Comparison of ENCODE assay signal across 9 mouse cellular contexts in the genomic region with DNA sequence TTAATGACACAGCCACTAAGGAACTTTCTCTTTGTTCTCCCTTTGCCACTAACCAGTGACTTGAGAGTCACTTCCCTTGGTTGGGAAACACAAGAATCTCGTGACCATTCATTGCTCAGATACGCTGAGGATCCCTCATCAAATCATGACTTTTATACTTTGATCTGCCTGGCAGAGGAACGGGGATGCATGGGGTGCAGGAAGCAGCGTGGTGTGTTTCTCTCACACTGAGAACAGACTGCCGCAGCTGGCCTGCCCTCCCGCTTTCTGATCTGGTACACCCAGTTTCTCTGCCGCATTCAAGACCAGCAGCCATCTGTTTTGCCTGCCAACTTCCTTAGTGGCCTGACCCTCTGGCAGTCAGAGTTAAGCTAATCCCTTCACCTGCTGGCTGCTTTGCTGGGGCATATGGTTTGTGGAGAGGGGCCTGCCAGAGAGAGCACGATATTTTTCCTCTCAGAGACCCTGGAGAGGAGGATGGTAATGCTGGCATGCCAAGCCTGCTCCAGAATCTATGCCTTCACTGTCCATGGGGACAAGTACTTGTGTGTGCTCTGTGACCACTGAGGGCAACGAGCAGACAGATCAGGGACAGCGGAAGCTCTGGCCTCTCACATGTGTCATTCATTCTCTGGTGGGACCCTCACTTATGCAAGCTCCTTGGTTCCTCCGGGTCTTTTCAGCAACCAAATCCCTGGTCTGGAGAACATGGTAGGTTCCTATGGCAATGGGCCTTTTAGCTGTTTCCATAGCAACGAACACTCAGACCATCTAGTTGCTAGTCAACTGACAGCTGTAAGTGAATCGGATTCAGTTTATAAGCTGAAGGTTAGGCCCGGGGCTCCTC. TPM values are rescaled to one million over a fixed set of nuclear protein-coding genes. Genes with fewer than 3 reads are reported as not detected.
A peak's percentile ranks its signal among the peaks of the same experiment; 100 is the strongest.
DNase-seq lines count a peak whose midpoint lies in the region; ATAC-seq and TF ChIP-seq lines count a peak whose summit lies in the region.
"Had no signal": no experiment of that assay in that cellular context is flagged by ENCODE, and none has a peak within 500 bp of the region (broad histone marks: within the 10 kb centered on the region; RNA-seq: fewer than 3 reads in every experiment).

No protein-coding gene starts in this region.

- H3K4me2 ChIP-seq in forebrain, embryonic 12.5 days, result no peak overlapping the region
- 0 out of 2 replicates have a peak overlapping the region, but pooled peaks have one; percentile 8 for H3K4me2 ChIP-seq in neural tube, embryonic 14.5 days (ENCODE audit: low read depth, low read length)
- H3K4me2 ChIP-seq: limb, embryonic 15.5 days had no signal

- peak overlapping the region; percentile 96 for H3K27ac ChIP-seq in bone marrow macrophage, adult 2 months (ENCODE audit: insufficient read depth, low read depth, low read length)
- peak overlapping the region; percentile 73 for H3K27ac ChIP-seq in forebrain, embryonic 12.5 days
- H3K27ac ChIP-seq in neural tube, embryonic 14.5 days (ENCODE audit: low read depth, low read length), result peak overlapping the region; percentile 48; the same call in 1 of the 2 replicates
- H3K27ac ChIP-seq: limb, embryonic 15.5 days had no signal

- peak; percentile 57; the same call in 1 of the 2 replicates for TF ChIP-seq POLR2A in bone marrow macrophage, adult 2 months (IDR thresholded peaks at IDR 0.05; ENCODE audit: borderline replicate concordance, low read depth, low read length)

- ATAC-seq in forebrain, embryonic 12.5 days (ENCODE audit: low FRiP score), result peak; percentile 62
- peak; percentile 59 for ATAC-seq in neural tube, embryonic 14.5 days (ENCODE audit: low read depth)

- H3K9me3 ChIP-seq in forebrain, embryonic 12.5 days, result no peaks in the 10 kb centered on the region
- no peaks in the 10 kb centered on the region for H3K9me3 ChIP-seq in neural tube, embryonic 14.5 days (ENCODE audit: control insufficient read depth, low read length)
- H3K9me3 ChIP-seq: limb, embryonic 15.5 days had no signal

- H3K27me3 ChIP-seq in forebrain, embryonic 12.5 days, result no peaks in the 10 kb centered on the region
- H3K27me3 ChIP-seq in neural tube, embryonic 14.5 days (ENCODE audit: control insufficient read depth, insufficient read depth, low read length), result no peaks in the 10 kb centered on the region
- H3K27me3 ChIP-seq: limb, embryonic 15.5 days had no signal

- TF ChIP-seq CTCF in bone marrow macrophage, adult 2 months (IDR thresholded peaks at IDR 0.05; ENCODE audit: low read depth, low read length), result no peak

- peak overlapping the region; percentile 21; the same call in 1 of the 2 replicates for H3K9ac ChIP-seq in forebrain, embryonic 12.5 days
- peak overlapping the region; percentile 32; the same call in 1 of the 2 replicates for H3K9ac ChIP-seq in neural tube, embryonic 14.5 days (replicated peaks; ENCODE audit: low read depth, low read length)
- H3K9ac ChIP-seq: limb, embryonic 15.5 days had no signal

- intact Hi-C loops in gastrocnemius, postnatal 14 days (cut with DNase I; ENCODE audit: low total_unique reads), result no loop called here
- intact Hi-C loops in left cerebral cortex, postnatal 36 days (cut with DNase I), result loop anchor here (5.0 to 10.0 kb wide), 2 partner anchors 80 to 288 kb away; no protein-coding TSS in a partner anchor

- H3K4me3 ChIP-seq in bone marrow macrophage, adult 2 months (ENCODE audit: insufficient read depth, low read length), result peak overlapping the region; percentile 30
- H3K4me3 ChIP-seq in forebrain, embryonic 12.5 days (replicated peaks), result no peak overlapping the region
- H3K4me3 ChIP-seq in neural tube, embryonic 14.5 days (ENCODE audit: low read depth, low read length), result no peak overlapping the region
- H3K4me3 ChIP-seq: limb, embryonic 15.5 days had no signal

- H3K4me1 ChIP-seq in bone marrow macrophage, adult 2 months (ENCODE audit: control insufficient read depth, insufficient read depth, low read length), result peaks cover 64% of the 10 kb centered on the region
- peaks cover 44% of the 10 kb centered on the region for H3K4me1 ChIP-seq in forebrain, embryonic 12.5 days
- peaks cover 16% of the 10 kb centered on the region for H3K4me1 ChIP-seq in neural tube, embryonic 14.5 days (ENCODE audit: control insufficient read depth, insufficient read depth, low read length)

- H3K36me3 ChIP-seq in forebrain, embryonic 12.5 days (replicated peaks), result peaks cover 19% of the 10 kb centered on the region
- H3K36me3 ChIP-seq in neural tube, embryonic 14.5 days (ENCODE audit: control insufficient read depth, insufficient read depth, low read length), result peaks cover 5% of the 10 kb centered on the region

- peak; percentile 28 for DNase-seq in gastrocnemius, postnatal 14 days
- DNase-seq in gastrocnemius, adult 8-10 months (ENCODE audit: low spot score in 2 of 2), result no peak
- DNase-seq in left cerebral cortex, postnatal 36 days (ENCODE audit: low spot score in 2 of 2), result peak; percentile 19 to 23
- no peak for DNase-seq in ovary, postnatal 10 days (ENCODE audit: low spot score)
- DNase-seq in MN1 (ENCODE audit: low spot score), result no peak

- 41% methylated on average over 14 of the region's 14 CpGs for WGBS in forebrain, embryonic 12.5 days
- 18% methylated on average over 14 of the region's 14 CpGs for WGBS in neural tube, embryonic 14.5 days

RNA-seq across cellular contexts. Expression of a gene that starts 20.6 kb away (rescaled TPM):
- 10 to 100 TPM; 18.0 to 20.0 TPM for total RNA-seq in gastrocnemius, postnatal 14 days (2021)
- 10 to 100 TPM; 12.1 to 16.8 (median 14.0) TPM for total RNA-seq in gastrocnemius, adult 8-10 months (2022)
- 677 and 718 TPM in 2 replicates for polyA plus RNA-seq in bone marrow macrophage, adult 2 months (2012; ENCODE audit: insufficient read depth, insufficient read length, missing spikeins)
- 72.0 and 75.2 TPM in 2 replicates for polyA plus RNA-seq in forebrain, embryonic 12.5 days (2016; fragmentation: Nextera tagmentation; extraction: Ambion mirVana)
- total RNA-seq in left cerebral cortex, postnatal 36 days (2021), result 10 to 100 TPM; 28.4 to 28.8 TPM
- polyA plus RNA-seq in neural tube, embryonic 14.5 days (2014; fragmentation: Nextera tagmentation; extraction: Ambion mirVana), result 46.8 and 57.8 TPM in 2 replicates

RNA-seq across cellular contexts. Expression of a gene that starts 20.7 kb away (rescaled TPM):
- 10 to 100 TPM; 47.4 to 50.7 TPM for total RNA-seq in gastrocnemius, postnatal 14 days (2021)
- total RNA-seq in gastrocnemius, adult 8-10 months (2022), result 10 to 100 TPM; 41.4 to 48.9 (median 45.8) TPM
- 44.8 and 47.1 TPM in 2 replicates for polyA plus RNA-seq in bone marrow macrophage, adult 2 months (2012; ENCODE audit: insufficient read depth, insufficient read length, missing spikeins)
- 143 and 152 TPM in 2 replicates for polyA plus RNA-seq in forebrain, embryonic 12.5 days (2016; fragmentation: Nextera tagmentation; extraction: Ambion mirVana)
- 10 to 100 TPM; 52.5 to 58.6 TPM for total RNA-seq in left cerebral cortex, postnatal 36 days (2021)
- polyA plus RNA-seq in neural tube, embryonic 14.5 days (2014; fragmentation: Nextera tagmentation; extraction: Ambion mirVana), result 137 and 146 TPM in 2 replicates

RNA-seq across cellular contexts. Expression of a gene that starts 53.7 kb away (rescaled TPM):
- not detected for total RNA-seq in gastrocnemius, postnatal 14 days (2021)
- not detected for total RNA-seq in gastrocnemius, adult 8-10 months (2022)
- polyA plus RNA-seq in bone marrow macrophage, adult 2 months (2012; ENCODE audit: insufficient read depth, insufficient read length, missing spikeins), result not detected in 2 replicates
- polyA plus RNA-seq in forebrain, embryonic 12.5 days (2016; fragmentation: Nextera tagmentation; extraction: Ambion mirVana), result 0.61 and 0.67 TPM in 2 replicates
- total RNA-seq in left cerebral cortex, postnatal 36 days (2021), result 10 to 100 TPM; 23.0 to 27.6 TPM
- polyA plus RNA-seq in neural tube, embryonic 14.5 days (2014; fragmentation: Nextera tagmentation; extraction: Ambion mirVana), result 8.0 and 11.2 TPM in 2 replicates
- polyA plus RNA-seq: limb, embryonic 15.5 days had no signal

Comparison
In these comparisons a context has a peak if more than half of its experiments do, and no peak if none do; other contexts are left out.
1. DNase-seq: peak in gastrocnemius, postnatal 14 days (single experiment) and left cerebral cortex, postnatal 36 days (2 of 2); none in gastrocnemius, adult 8-10 months (0 of 2), ovary, postnatal 10 days (single experiment) and MN1 (single experiment).
2. RNA of a gene that starts 53.7 kb away (total RNA-seq): 23.0 to 27.6 TPM in left cerebral cortex, postnatal 36 days; not detected in gastrocnemius, postnatal 14 days and not detected in gastrocnemius, adult 8-10 months; every median in the first group is over 10 times any median in the second.
3. Peak in every context shown above with its lines, with median percentiles within 50 percentile points of each other: H3K27ac ChIP-seq.